Mouse (Mus musculus) heart, embryonic 11.5 days (tissue): Measurements from ENCODE around the gene Fam222a. TPM values are rescaled to one million over a fixed set of nuclear protein-coding genes. Genes with fewer than 3 reads are reported as not detected.

Experiments used
- ATAC-seq: fragments of 200-750 bp; cut with Nextera tagmentation; replicated peaks from 2 replicates; pipeline ENCODE4 v1.8.0; 2017; ENCODE audit warnings: moderate library complexity; ENCODE audit not compliant: insufficient number of reproducible peaks, low FRiP score, low TSS enrichment
- H3K27ac ChIP-seq: fragments of 300-500 bp; sonication (generic); 2 replicates; pipeline ENCODE4 v1.5.1; 2014; ENCODE audit warnings: mild to moderate bottlenecking, low read depth, low read length
- H3K27me3 ChIP-seq: fragments of 300-500 bp; sonication (generic); 2 replicates; pipeline ENCODE4 v1.6.1; 2014; ENCODE audit warnings: mild to moderate bottlenecking, low read length, mixed read lengths; ENCODE audit not compliant: control insufficient read depth, insufficient read depth
- H3K36me3 ChIP-seq: fragments of 300-500 bp; sonication (generic); 2 replicates; pipeline ENCODE4 v1.6.1; 2014; ENCODE audit warnings: mild to moderate bottlenecking, low read length, moderate library complexity, mixed read lengths; ENCODE audit not compliant: control insufficient read depth, insufficient read depth
- H3K4me1 ChIP-seq: fragments of 300-500 bp; sonication (generic); 2 replicates; pipeline ENCODE4 v1.6.1; 2014; ENCODE audit warnings: low read length; ENCODE audit not compliant: control insufficient read depth, insufficient read depth
- H3K4me2 ChIP-seq: fragments of 300-500 bp; sonication (generic); 2 replicates; pipeline ENCODE4 v1.6.1; 2014; ENCODE audit warnings: mild to moderate bottlenecking, moderate library complexity
- H3K4me3 ChIP-seq: fragments of 300-500 bp; sonication (generic); 2 replicates; pipeline ENCODE4 v1.5.1; 2014; ENCODE audit warnings: low read depth, low read length
- H3K9ac ChIP-seq: fragments of 300-500 bp; sonication (generic); 2 replicates; pipeline ENCODE4 v1.6.1; 2014; ENCODE audit warnings: mild to moderate bottlenecking, low read depth, low read length, moderate library complexity
- H3K9me3 ChIP-seq: fragments of 300-500 bp; sonication (generic); replicated peaks from 2 replicates; pipeline ENCODE4 v1.6.1; 2016; ENCODE audit warnings: low read length; ENCODE audit not compliant: control insufficient read depth
- WGBS: fragments of 180-500 bp; shearing (Covaris S2); extraction: QIAGEN DNeasy Blood & Tissue Kit; methylation state at CpG from one replicate; pipeline ENCODE4 v1.1.7; 2014; ENCODE audit not compliant: insufficient replicate concordance; 5-methylcytosine and 5-hydroxymethylcytosine counted together
- polyA plus RNA-seq: library from polyadenylated mRNA; unstranded; fragments of >200 nt; fragmentation: Nextera tagmentation; extraction: Ambion mirVana; gene quantifications from 2 replicates; pipeline ENCODE4 v1.2.1, GENCODE M21; 2014

The Fam222a gene
- polyA plus RNA-seq, 1 experiment from 2014 or later, result 0.79 TPM

DNA sequence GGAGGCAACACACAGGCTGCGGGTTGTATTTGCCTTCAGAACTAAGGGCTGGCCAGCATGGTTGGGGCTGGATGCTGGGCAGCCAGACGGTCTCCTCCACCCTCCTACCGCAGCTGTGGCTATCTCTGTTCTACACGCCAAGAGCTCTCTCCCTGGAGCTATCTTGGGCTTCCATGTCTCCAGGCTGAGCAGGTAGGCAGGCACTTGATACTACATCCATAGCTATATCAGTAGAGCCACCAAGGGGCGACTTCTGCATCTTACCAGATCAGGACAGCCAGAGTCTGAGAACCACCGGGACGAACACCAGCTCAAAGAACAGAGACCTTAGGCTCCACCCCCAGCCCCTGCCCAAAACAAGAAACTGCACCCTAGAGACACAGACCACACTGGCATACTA is 47.0 kb downstream of the Fam222a start:
- H3K4me2 ChIP-seq, result no peak overlapping the region

GRCm38 (mm10) chr5:114616336-114617061 is 48.7 kb downstream of the Fam222a start:
- Histone ChIP-seq H3K4me1 (no peaks in the 10 kb centered on the region), H3K27ac (no peak overlapping the region), H3K27me3 (peaks cover 13% of the 10 kb centered on the region), H3K9me3 (no peaks in the 10 kb centered on the region), H3K4me3 (no peak overlapping the region), H3K9ac (no peak overlapping the region), H3K36me3 (no peaks in the 10 kb centered on the region), H3K4me2 (no peak overlapping the region)
- ATAC-seq, result no peak
- WGBS, result 68% methylated on average over 11 of the region's 11 CpGs

More for the DNA sequence above, 47.0 kb downstream of the Fam222a start:
- Histone ChIP-seq H3K4me3 (no peak overlapping the region), H3K36me3 (no peaks in the 10 kb centered on the region), H3K4me1 (no peaks in the 10 kb centered on the region), H3K27me3 (peaks cover 20% of the 10 kb centered on the region), H3K9ac (no peak overlapping the region), H3K27ac (no peak overlapping the region), H3K9me3 (no peaks in the 10 kb centered on the region)
- WGBS, result 49% methylated on average over 7 of the region's 7 CpGs
- ATAC-seq, result no peak

GRCm38 (mm10) chr5:114617809-114618208 is 50.0 kb downstream of the Fam222a start:
- Histone ChIP-seq H3K27ac (no peak overlapping the region), H3K4me2 (no peak overlapping the region), H3K4me1 (no peaks in the 10 kb centered on the region), H3K9ac (no peak overlapping the region), H3K27me3 (peaks cover 20% of the 10 kb centered on the region), H3K4me3 (no peak overlapping the region), H3K36me3 (no peaks in the 10 kb centered on the region), H3K9me3 (no peaks in the 10 kb centered on the region)
- 66% methylated on average over 12 of the region's 12 CpGs for WGBS
- ATAC-seq, result no peak

DNA sequence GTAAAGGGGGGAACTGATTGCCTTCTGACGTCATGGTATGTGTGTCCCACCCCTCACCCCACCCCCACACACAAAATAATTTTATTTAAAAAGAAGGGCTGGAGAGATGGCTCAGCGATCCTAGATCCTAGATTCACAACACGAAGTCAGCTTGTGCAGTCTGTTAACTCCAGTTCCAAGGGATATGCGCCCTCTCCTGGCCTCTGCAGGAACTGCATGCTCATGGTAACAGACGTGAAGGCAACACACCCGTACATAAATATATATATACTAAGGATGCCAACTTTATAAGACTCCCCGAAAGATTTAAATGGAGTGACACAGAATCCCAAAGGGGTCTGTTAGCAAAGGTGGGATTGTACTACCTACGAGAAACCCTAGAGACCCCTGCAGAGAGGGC is 51.0 kb downstream of the Fam222a start:
- ATAC-seq, result no peak
- Histone ChIP-seq H3K4me2 (no peak overlapping the region), H3K27me3 (peaks cover 17% of the 10 kb centered on the region), H3K9ac (no peak overlapping the region), H3K4me1 (no peaks in the 10 kb centered on the region), H3K27ac (no peak overlapping the region), H3K36me3 (no peaks in the 10 kb centered on the region), H3K4me3 (no peak overlapping the region), H3K9me3 (no peaks in the 10 kb centered on the region)
- 30% methylated on average over 8 of the region's 8 CpGs for WGBS

DNA sequence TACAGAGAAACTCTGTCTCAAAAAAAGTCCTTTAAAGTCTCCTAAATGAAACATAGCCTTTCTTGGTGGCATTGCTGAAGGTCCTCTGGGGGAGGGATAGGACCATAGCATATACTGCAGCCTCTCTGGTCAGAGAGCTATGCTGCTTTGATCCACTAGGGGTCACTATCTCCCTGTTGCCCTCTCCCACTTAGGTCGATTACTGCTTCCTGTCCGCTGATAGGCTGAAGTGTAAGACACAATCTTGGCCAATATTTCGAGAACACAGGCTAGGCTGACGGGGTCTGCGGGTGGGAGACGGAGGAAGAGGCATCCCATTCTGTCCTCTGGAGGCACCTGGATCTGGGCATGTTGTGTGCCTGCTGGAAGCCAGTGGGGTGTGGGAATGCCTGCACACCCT is 52.5 kb downstream of the Fam222a start:
- Histone ChIP-seq H3K4me3 (no peak overlapping the region), H3K4me2 (no peak overlapping the region), H3K36me3 (no peaks in the 10 kb centered on the region), H3K9me3 (no peaks in the 10 kb centered on the region), H3K4me1 (no peaks in the 10 kb centered on the region), H3K9ac (no peak overlapping the region), H3K27ac (no peak overlapping the region), H3K27me3 (peaks cover 17% of the 10 kb centered on the region)
- WGBS, result 44% methylated on average over 6 of the region's 6 CpGs
- no peak for ATAC-seq

GRCm38 (mm10) chr5:114625590-114625989 is 57.8 kb downstream of the Fam222a start:
- Histone ChIP-seq H3K27ac (no peak overlapping the region), H3K4me2 (no peak overlapping the region), H3K9ac (no peak overlapping the region), H3K9me3 (no peaks in the 10 kb centered on the region), H3K27me3 (peaks cover 11% of the 10 kb centered on the region), H3K4me1 (no peaks in the 10 kb centered on the region), H3K36me3 (no peaks in the 10 kb centered on the region), H3K4me3 (no peak overlapping the region)
- 21% methylated on average over 3 of the region's 3 CpGs for WGBS
- no peak for ATAC-seq

DNA sequence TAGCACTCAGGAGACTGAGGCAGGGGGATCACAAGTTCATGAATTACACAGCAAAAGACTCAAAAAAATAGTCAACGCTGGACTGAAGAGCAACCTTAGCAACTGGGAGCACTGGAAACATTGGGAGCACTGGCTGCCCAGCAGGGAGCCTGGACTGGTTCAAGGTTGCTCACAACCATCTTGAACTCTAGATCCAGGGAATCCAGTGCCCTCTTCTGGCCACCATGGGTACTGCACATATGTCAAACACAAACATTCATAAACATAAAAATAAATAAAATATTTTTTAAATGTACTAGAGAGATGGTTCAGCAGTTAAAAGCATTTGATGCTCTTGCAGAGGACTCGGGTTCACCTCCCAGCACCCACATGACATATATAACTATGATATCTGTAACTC is 63.5 kb downstream of the Fam222a start:
- WGBS, result 38% methylated on average over 2 of the region's 2 CpGs
- H3K4me3 ChIP-seq, result no peak overlapping the region
- H3K27me3 ChIP-seq, result peaks cover 5% of the 10 kb centered on the region; the same call in 1 of the 2 replicates
- no peak overlapping the region for H3K27ac ChIP-seq
- ATAC-seq, result no peak
- H3K4me1 ChIP-seq, result no peaks in the 10 kb centered on the region
- no peaks in the 10 kb centered on the region for H3K9me3 ChIP-seq
- H3K36me3 ChIP-seq, result no peaks in the 10 kb centered on the region
- no peak overlapping the region for H3K4me2 ChIP-seq
- H3K9ac ChIP-seq, result no peak overlapping the region

DNA sequence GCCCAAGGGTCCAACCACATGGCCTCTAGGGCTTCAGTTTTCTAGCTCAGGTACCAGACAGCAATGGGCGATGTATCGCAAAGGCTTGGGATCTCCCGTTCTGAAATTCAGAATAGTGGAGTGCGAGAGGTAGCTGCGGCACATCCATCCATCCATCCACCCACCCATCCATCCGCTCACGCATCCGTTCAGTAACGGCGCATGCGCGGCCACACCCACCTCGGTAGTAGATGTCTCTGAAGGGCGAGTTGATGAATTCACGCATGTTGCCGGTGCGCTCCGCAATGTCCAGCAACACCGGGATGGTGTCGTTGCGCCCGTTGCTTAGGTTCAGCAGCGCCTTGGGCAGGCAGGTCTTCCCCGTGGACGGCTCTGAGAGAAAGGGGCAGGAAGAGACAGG is 68.3 kb downstream of the Fam222a start:
- no peak for ATAC-seq
- no peaks in the 10 kb centered on the region for H3K9me3 ChIP-seq
- H3K27ac ChIP-seq, result no peak overlapping the region
- H3K4me3 ChIP-seq, result no peak overlapping the region
- H3K4me2 ChIP-seq, result no peak overlapping the region
- no peaks in the 10 kb centered on the region for H3K36me3 ChIP-seq
- H3K9ac ChIP-seq, result no peak overlapping the region
- H3K4me1 ChIP-seq, result no peaks in the 10 kb centered on the region
- peaks cover 27% of the 10 kb centered on the region for H3K27me3 ChIP-seq
- 74% methylated on average over 25 of the region's 25 CpGs for WGBS
